Mouse (Mus musculus): ENCODE results near the gene Dars.

The Dars gene

GRCm38 (mm10) chr1:128411141-128411540, 6.0 kb downstream of the Dars start:
- no peak for DNase-seq

DNA sequence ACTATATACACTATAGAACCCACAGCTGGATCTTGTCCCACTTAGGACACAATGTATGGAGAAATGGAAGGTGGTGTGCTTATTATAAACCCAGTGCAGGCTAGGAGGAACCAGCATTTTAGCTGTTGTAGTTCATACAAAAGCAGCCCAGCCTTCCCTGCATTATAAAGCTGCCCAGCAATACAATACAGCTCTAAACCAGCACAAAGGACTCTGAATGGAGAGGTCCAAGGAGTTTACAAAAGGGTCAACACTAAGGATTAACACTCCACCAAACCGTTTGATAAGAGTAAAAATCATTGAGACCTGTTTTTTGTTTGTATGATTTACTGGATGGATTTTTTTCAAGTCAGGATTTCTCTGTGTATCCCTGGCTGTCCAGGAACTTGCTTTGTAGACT, 10.3 kb downstream of the Dars start:
- no peak for DNase-seq

DNA sequence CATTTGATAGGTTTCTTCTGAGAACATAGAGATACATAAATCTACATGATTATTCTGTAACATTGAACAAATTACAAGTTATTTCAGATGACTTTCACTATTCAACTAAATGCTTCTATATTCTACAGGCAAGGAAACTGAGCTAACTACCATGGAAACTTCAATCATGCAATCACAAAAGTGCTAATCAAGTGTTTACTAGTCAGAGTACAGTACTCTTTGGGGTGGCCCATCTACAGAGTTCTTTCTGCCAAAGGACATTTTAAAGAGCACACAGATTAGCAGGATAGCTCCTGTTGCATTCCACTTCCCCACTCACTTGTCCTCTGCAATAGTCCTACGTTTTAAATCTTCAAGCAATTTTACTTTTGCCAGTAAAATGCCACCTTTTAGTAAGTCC, 11.5 kb downstream of the Dars start:
- no peak for DNase-seq

GRCm38 (mm10) chr1:128405041-128405481, 12.1 kb downstream of the Dars start:
- no peak for DNase-seq

GRCm38 (mm10) chr1:128400926-128401325, 16.2 kb downstream of the Dars start:
- no peak for DNase-seq

GRCm38 (mm10) chr1:128399941-128400915, 16.9 kb downstream of the Dars start:
- DNase-seq, result no peak

DNA sequence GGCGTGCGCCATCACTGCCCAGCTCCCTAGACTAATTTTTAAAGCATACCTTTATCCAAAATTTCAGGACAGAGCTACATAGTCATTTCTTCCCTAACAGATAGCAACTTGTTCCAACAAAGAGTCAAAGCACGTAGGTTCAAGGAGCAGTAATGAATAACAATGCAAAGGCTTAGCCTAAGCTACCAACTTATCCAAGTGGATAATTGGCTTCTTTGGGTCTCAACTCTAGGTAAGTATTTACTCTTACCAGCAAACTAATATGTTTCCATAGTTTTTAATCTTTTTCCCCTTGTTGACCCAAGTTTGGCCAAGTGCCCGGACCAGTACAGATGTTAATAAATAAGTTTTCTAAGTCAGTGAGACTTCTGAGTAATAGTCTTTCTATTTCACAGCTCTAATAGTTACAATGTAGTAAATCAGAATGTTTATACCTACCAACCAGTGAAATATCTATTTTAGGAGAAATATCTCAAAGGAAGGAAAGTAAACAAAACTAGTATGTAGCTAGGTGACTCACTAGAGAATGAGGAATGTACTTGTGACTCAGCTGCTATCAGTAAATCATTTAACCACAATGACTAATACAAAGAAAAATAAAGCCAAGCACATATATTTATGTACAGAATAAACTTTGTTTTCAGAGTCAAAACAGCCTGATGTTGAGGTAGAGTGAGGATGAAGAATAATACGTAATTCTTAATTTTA, 18.3 kb downstream of the Dars start:
- DNase-seq, result no peak

- DNase-seq, result no peak
Observed at GRCm38 (mm10) chr1:128394657-128395056, 22.5 kb downstream of the Dars start.

DNA sequence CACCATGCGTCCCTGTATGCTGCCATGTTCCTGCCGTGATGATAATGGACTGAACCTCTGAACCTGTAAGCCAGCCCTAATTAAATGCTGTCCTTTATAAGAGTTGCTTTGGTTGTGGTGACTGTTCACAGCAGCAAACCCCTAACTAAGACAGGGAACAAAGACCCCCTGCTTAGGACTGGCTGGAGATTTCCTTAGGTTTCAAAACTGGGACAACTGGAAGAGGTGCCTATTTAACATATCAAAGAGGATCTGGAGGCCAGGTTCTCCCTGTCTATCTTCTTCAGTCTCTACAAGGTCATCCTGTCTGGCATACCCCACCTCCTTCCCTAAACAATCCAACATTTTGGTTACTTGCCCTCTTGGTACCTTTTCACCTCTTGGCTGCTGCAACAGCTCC, 24.8 kb downstream of the Dars start:
- no peak for DNase-seq

GRCm38 (mm10) chr1:128386487-128386886, 30.7 kb downstream of the Dars start:
- DNase-seq, result no peak

- DNase-seq, result no peak
Observed at GRCm38 (mm10) chr1:128376841-128377240, 40.3 kb downstream of the Dars start.

DNA sequence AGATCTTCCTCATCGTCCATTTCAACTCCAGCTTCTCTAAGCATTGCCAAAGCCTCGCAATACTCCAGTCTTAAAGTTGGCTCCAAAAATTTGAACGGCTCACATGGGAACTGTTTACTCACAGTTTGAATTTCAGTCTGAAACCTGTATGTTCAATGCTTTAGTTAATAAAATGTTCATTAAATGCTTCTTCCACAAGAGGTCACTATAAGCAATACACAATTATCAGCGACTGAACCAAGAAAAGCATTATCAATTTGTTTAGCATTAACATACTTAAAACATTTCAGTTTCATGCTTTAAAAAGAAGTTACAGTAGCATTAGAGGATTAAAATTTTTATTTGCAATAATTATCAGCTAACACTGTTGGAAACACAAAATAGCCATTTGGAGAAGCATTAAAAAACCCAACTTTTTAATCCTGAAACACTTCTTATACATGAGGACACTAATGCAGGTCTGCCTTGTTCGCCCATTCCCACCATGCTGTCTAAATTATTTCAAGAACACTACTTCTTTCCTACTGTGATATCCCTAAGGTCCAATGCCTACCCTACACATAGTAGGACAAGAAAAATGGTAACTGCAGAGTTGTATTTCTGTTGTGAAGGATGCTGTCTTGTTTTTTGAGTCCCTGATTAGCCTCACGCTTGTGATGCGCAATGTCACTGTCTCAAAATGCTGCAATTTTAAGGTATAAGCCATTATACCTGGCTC, 44.9 kb downstream of the Dars start:
- DNase-seq, result no peak

GRCm38 (mm10) chr1:128368732-128369441, 48.3 kb downstream of the Dars start:
- peak in 1 of 2 experiments; percentile 44 for DNase-seq

DNA sequence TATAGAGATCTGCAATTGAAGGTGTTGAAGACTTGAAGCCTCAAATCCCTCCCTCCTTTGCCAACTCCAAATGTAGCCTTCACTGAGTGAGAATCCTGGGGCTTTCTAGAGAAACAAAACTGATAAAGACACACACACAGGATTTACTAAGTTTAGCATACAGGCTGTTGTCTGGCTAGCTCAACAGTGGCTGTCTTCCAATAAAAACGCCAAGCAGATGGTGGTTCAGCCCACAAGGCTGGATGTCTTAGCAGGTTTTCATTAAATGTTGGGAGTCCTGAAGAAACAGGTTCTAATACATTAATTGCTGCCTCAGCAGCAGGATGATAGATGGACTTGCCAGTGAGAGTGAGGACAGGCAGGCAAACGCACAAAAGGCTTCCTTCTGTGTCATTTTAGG, 56.6 kb downstream of the Dars start:
- no peak for DNase-seq

DNA sequence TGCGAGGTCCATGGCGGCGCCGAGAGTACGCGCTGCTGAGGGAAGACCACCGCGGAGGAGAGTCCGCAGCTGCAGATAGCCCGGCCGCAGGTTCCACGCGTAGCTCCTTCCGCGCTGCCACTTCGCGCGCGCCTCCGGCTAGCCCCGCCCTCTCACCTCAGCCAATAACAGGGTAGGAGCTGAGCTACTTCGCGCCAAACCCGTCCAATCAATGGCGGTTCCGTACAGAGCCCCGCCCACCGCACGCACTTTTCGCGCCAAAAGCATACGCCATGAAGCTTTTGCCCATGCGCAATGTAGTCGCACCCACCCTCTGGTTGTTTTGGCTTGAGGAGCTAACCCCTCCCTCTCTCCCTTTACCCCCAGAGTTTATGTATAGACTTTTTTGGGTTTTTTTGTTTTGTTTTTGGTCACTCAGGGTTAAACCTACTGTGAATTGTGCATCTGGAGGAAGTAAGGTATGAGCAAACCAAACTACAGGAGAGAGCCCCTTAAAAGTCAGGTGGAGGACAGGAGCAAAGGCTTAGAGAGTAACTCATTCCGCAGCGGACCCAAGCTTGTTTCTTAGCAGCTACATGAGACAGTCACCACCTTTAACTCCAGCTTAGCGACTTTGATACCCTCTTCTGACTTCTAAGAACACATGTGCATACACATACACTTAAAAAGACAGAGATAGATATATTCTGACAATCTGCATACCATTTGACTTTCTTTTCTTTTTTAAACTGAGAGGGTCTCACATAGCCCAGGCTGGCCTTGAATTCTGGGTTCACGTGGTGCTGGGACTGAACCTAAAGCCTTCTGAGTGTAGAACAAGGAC, 57.4 kb downstream of the Dars start, which contains the start of gene Mcm6:
Mcm6 (minus strand) TSS at position 111 of the 823 bp plus-strand sequence.
- peak; percentile 94 to 96 for DNase-seq

DNA sequence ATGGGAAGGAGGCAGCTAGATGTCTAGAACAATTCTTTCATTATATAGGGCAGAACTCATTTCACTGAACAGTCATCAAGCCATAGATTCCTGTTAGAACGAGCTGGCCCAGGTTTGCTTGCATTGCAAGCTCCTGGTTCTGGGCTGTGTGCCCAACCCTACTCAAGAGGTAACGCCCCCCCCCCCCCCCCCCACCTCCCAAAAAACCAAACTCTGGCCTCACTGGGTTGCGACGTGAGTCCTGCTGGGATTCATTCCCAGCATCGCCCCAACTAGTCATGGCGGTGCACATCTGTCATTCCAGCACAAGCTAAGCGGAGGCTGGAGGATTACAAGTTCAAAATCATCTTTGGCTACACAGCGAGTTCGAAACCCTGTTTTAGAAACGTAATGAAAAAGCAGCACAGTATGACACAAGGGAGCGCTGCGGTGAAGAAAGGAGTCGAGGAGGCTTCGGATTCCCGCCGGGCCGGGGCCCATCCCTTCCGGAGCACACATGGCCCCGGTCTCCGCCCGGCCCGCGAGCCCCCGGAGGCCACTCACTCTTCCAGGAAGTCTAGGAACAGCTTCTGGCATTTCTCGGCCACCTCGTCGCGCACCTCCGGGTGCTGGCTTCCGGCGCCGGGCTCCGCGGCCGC, 58.1 kb downstream of the Dars start:
- DNase-seq, result no peak

- DNase-seq, result no peak
Observed at GRCm38 (mm10) chr1:128358276-128358675, 58.9 kb downstream of the Dars start.

GRCm38 (mm10) chr1:128357452-128357851, 59.7 kb downstream of the Dars start:
- DNase-seq, result no peak

- DNase-seq, result no peak
Observed at GRCm38 (mm10) chr1:128353092-128353491, 64.1 kb downstream of the Dars start.

DNA sequence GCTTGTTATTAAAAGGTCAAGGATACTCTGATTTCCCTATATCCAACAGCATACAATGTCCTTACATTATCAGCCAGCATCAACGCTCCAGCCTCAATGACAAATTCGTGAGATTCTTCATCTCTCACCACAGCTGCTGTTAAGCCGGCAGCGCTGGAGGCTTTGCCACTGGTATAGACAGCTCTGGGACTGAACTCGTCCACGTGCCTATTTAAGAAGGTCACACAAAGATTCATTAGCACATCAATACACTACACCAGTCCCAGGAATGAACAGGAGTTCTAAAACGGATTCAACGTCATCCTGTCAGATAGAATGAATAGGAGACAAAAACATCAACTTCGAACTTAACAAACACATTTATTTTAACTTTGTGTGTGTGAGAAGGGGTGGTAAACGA, 72.9 kb downstream of the Dars start:
- no peak for DNase-seq

GRCm38 (mm10) chr1:128337708-128338320, 79.4 kb downstream of the Dars start:
- no peak for DNase-seq

Data from kidney, adult 8-10 months (tissue).